Mouse (Mus musculus) embryonic facial prominence, embryonic 10.5 days (tissue): ENCODE measurements around the gene Dscam. TPM values are rescaled to one million over a fixed set of nuclear protein-coding genes. Genes with fewer than 3 reads are reported as not detected.

Experiments used
- DNase-seq: peaks from one replicate; pipeline ENCODE4 v3.0.0-alpha.2; 2017; ENCODE audit warnings: low spot score
- H3K27ac ChIP-seq: fragments of 300-500 bp; sonication (generic); replicated peaks from 2 replicates; pipeline ENCODE4 v1.5.1; 2016; ENCODE audit warnings: mild to moderate bottlenecking
- H3K27me3 ChIP-seq: fragments of 300-500 bp; sonication (generic); replicated peaks from 2 replicates; pipeline ENCODE4 v1.6.1; 2016; ENCODE audit warnings: low read depth, mild to moderate bottlenecking; ENCODE audit not compliant: poor library complexity, severe bottlenecking
- H3K36me3 ChIP-seq: fragments of 300-500 bp; sonication (generic); replicated peaks from 2 replicates; pipeline ENCODE4 v1.6.1; 2016; ENCODE audit warnings: mild to moderate bottlenecking, moderate library complexity
- H3K4me1 ChIP-seq: fragments of 300-500 bp; sonication (generic); 2 replicates; pipeline ENCODE4 v1.6.1; 2016
- H3K4me3 ChIP-seq: fragments of 300-500 bp; sonication (generic); 2 replicates; pipeline ENCODE4 v1.5.1; 2016; ENCODE audit warnings: mild to moderate bottlenecking, moderate library complexity
- H3K9me3 ChIP-seq: fragments of 300-500 bp; sonication (generic); 2 replicates; pipeline ENCODE4 v1.6.1; 2016; ENCODE audit warnings: mild to moderate bottlenecking
- WGBS: fragments of 180-500 bp; shearing (Covaris S2); methylation state at CpG from one replicate; pipeline ENCODE4 v1.1.7; 2016; 5-methylcytosine and 5-hydroxymethylcytosine counted together
- polyA plus RNA-seq: library from polyadenylated mRNA; unstranded; fragments of >200 nt; fragmentation: Nextera tagmentation; extraction: Ambion mirVana; gene quantifications from 2 replicates; pipeline ENCODE4 v1.2.1, GENCODE M21; 2016

Gene Dscam
- polyA plus RNA-seq, 1 experiment from 2014 or later: 0.25 TPM

- 84% methylated on average over 5 of the region's 5 CpGs for WGBS
Measured at GRCm38 (mm10) chr16:96669706-96670105, 500.8 kb downstream of the Dscam start.

GRCm38 (mm10) chr16:96668478-96668877 is 502.1 kb downstream of the Dscam start:
- Histone ChIP-seq H3K9me3 (no peaks in the 10 kb centered on the region), H3K4me3 (no peak overlapping the region), H3K36me3 (no peaks in the 10 kb centered on the region), H3K27ac (no peak overlapping the region), H3K27me3 (peaks cover 4% of the 10 kb centered on the region; the same call in 1 of the 2 replicates), H3K4me1 (no peaks in the 10 kb centered on the region)
- 94% methylated on average over 1 of the region's 1 CpGs for WGBS
- DNase-seq: no peak

More at GRCm38 (mm10) chr16:96669706-96670105, 500.8 kb downstream of the Dscam start:
- Histone ChIP-seq H3K4me1 (no peaks in the 10 kb centered on the region), H3K36me3 (no peaks in the 10 kb centered on the region), H3K27me3 (peaks cover 4% of the 10 kb centered on the region; the same call in 1 of the 2 replicates), H3K4me3 (no peak overlapping the region), H3K27ac (no peak overlapping the region), H3K9me3 (no peaks in the 10 kb centered on the region)
- DNase-seq: no peak

GRCm38 (mm10) chr16:96661073-96661472 is 509.5 kb downstream of the Dscam start:
- no peak overlapping the region for H3K4me3 ChIP-seq
- H3K27me3 ChIP-seq: no peaks in the 10 kb centered on the region
- DNase-seq: no peak
- no peak overlapping the region for H3K27ac ChIP-seq
- no peaks in the 10 kb centered on the region for H3K36me3 ChIP-seq
- no peaks in the 10 kb centered on the region for H3K4me1 ChIP-seq
- no peaks in the 10 kb centered on the region for H3K9me3 ChIP-seq
- WGBS: 83% methylated on average over 3 of the region's 3 CpGs

DNA sequence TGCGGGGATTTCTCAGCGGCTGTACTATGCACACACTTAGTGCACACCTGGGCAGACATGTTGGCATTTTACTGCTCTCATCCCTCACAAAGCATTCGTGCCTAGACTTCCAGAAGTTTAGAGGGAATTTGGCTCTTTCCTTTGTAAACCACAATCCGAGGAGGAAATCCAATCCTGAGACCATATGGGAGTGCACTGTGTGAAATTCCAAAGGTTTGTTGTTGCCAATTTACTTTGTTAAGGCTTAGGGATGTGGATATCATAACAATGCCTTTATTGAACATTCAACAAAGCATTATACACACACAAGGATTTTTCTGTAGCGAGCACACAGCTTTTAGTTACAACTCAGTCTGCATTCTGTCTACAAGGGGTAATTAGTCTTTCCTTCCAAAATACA is 511.3 kb downstream of the Dscam start:
- Histone ChIP-seq H3K4me3 (no peak overlapping the region), H3K36me3 (no peaks in the 10 kb centered on the region), H3K4me1 (no peaks in the 10 kb centered on the region), H3K9me3 (no peaks in the 10 kb centered on the region), H3K27ac (no peak overlapping the region), H3K27me3 (no peaks in the 10 kb centered on the region)
- DNase-seq: no peak
- WGBS: 70% methylated on average over 5 of the region's 5 CpGs

GRCm38 (mm10) chr16:96655548-96655947 is 515.0 kb downstream of the Dscam start:
- H3K4me3 ChIP-seq: no peak overlapping the region
- DNase-seq: no peak
- 90% methylated on average over 4 of the region's 4 CpGs for WGBS

DNA sequence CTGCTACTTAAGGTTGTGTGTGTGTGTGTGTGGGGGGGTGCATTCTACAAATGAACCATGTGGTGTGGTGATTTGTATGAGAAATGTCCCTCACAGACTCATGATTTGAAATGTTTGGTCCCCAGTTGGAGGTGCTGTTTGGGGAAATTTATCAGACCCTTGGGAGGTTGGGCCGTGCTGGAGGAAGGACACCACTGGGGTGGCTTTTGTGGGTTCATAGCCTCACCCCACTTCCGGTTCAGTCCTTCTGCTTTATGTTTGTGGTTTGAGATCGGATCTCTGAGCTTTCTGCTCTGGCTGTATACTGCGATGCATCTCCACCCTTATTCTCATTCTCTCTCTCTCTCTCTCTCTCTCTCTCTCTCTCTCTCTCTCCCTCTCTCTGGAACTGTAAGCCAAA is 516.5 kb downstream of the Dscam start:
- H3K4me3 ChIP-seq: no peak overlapping the region
- H3K27me3 ChIP-seq: no peaks in the 10 kb centered on the region
- H3K4me1 ChIP-seq: no peaks in the 10 kb centered on the region
- no peak overlapping the region for H3K27ac ChIP-seq
- no peak for DNase-seq
- WGBS: 90% methylated on average over 4 of the region's 4 CpGs
- H3K36me3 ChIP-seq: no peaks in the 10 kb centered on the region
- H3K9me3 ChIP-seq: no peaks in the 10 kb centered on the region

More at GRCm38 (mm10) chr16:96655548-96655947, 515.0 kb downstream of the Dscam start:
- no peaks in the 10 kb centered on the region for H3K9me3 ChIP-seq
- no peaks in the 10 kb centered on the region for H3K36me3 ChIP-seq
- H3K27ac ChIP-seq: no peak overlapping the region
- no peaks in the 10 kb centered on the region for H3K27me3 ChIP-seq
- H3K4me1 ChIP-seq: no peaks in the 10 kb centered on the region

DNA sequence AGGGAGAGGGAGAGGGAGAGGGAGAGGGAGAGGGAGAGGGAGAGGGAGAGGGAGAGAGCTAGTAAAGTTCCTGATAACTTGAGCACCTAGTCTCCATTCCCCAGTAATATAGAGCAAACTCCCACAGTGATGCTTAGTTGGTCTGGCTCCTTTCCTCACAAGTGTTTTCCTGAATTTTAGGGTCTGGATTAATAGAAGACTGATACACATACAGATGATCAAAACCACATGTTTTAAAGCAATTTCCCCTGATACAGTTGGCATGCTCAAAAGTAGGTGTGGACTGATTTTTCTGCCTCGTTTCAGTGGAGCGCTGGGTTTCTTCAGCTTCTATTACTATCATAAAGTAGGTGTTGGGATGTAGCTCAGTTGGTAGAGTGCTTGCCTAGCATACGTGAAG is 519.1 kb downstream of the Dscam start:
- peaks cover 6% of the 10 kb centered on the region; the same call in 1 of the 2 replicates for H3K4me1 ChIP-seq
- H3K27ac ChIP-seq: no peak overlapping the region
- no peak overlapping the region for H3K4me3 ChIP-seq
- no peak for DNase-seq
- no peaks in the 10 kb centered on the region for H3K36me3 ChIP-seq
- no peaks in the 10 kb centered on the region for H3K27me3 ChIP-seq
- 86% methylated on average over 3 of the region's 3 CpGs for WGBS
- no peaks in the 10 kb centered on the region for H3K9me3 ChIP-seq

DNA sequence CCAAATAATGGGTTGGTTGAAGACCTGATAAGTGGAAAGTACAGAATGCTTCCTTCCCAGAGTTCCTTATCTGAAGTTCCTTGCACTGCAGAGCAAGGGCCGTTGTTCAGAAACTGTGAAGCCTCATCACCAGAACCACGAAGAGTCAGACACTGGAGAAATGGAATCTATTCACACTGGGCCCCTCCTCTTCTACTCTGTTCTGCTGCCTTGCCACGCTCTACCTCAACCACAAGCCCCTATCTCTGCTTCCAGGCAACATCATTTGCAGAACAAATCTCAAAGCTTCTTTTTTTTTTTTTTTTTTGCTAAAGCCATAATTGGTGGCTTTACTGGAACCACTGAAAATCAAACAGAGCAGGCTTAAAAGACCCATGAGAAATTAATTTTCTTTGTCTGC is 530.5 kb downstream of the Dscam start:
- DNase-seq: no peak
- H3K27ac ChIP-seq: no peak overlapping the region
- no peaks in the 10 kb centered on the region for H3K9me3 ChIP-seq
- H3K27me3 ChIP-seq: no peaks in the 10 kb centered on the region
- H3K4me1 ChIP-seq: no peaks in the 10 kb centered on the region
- WGBS: 83% methylated on average over 3 of the region's 3 CpGs
- H3K36me3 ChIP-seq: no peaks in the 10 kb centered on the region
- no peak overlapping the region for H3K4me3 ChIP-seq

DNA sequence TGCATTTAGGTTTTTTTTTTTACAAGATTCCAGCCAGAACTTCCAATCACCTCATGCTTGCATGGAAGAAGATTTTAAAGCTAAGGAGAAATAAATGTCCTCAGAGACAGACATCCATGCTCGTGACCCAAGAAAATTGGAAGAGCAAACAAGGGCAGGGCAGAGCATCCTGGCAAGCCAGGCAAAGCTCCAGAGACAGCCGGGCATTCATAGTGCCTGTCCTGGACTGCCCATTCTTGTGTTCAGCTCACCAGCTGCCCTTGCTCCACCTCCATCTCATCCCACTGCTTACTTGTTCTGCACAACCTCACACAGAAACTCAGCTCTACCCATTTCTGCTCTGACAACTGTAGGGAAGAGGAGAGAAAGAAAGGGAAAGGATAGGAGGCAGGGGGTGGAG is 534.6 kb downstream of the Dscam start:
- Histone ChIP-seq H3K27me3 (no peaks in the 10 kb centered on the region), H3K4me1 (no peaks in the 10 kb centered on the region), H3K9me3 (no peaks in the 10 kb centered on the region), H3K27ac (no peak overlapping the region), H3K36me3 (no peaks in the 10 kb centered on the region), H3K4me3 (no peak overlapping the region)
- WGBS: 77% methylated on average over 2 of the region's 2 CpGs
- no peak for DNase-seq

DNA sequence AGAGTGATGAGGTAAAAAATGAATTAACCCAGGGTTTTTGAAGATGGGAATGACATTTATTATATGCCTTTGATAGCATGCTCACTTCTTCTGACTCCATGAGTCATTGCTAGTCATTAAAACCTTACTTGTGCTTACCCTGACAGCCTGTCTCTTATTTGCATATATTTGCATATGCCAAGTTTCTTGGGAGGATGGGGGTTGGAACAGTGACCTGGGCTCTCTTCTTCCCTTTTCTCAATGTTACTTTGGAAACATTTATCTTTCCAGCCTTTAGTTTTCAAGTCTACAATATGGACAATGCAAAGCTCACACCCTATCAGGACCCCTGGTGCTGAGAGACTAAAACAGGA is 535.8 kb downstream of the Dscam start:
- Histone ChIP-seq H3K27me3 (no peaks in the 10 kb centered on the region), H3K36me3 (no peaks in the 10 kb centered on the region), H3K4me1 (no peaks in the 10 kb centered on the region), H3K9me3 (no peaks in the 10 kb centered on the region), H3K27ac (no peak overlapping the region), H3K4me3 (no peak overlapping the region)
- no peak for DNase-seq

DNA sequence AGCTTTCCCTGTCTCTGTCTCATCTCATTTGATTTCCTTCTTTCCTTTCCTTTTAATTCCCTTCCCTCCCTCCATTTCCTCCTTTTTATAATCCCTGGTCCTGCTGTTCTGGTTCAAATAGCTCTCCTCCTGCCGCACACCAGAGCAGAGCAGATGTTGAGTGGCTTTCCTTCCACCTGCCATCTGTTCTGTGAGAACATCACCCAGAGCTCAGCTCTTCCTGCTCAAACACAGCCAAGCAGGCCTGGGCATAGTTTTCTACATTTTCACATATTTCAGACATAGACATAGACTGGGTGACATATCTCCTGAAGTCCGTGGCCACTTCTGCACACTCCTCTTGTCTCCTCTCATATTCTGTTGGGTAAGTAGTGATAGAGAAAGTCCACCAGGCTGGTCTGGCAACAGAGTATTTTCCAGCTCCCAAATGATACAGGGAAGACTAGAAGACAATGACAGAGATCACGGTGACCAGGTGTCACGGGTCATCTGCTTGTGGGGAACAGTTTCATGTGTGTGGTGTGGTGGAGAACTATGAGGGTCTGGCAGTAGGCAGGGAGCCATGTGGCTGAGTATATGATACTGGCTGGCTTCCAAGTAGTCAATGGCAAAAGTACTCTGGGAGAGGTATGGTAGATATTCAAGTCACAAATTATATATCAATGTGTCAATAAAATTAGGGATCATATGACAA is 536.3 kb downstream of the Dscam start:
- DNase-seq: no peak

DNA sequence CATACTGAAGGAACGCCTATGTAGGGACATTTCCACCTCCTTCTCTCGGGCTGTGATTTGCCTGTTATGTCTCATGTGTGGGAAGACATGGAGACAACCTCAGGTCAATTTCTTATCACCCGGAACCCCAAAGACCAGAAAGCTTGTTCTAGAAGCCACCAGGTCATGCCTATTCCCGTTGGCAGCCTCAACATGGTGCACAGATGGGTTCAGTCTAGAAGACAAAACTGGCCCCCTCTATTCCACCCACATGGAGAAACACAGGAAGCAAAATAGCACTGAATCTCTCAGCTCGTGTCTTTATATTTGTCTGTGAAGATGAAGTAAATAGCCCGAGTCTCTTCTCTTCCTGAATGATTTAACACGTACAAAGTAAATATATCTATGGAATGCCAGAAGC is 540.3 kb downstream of the Dscam start:
- no peaks in the 10 kb centered on the region for H3K9me3 ChIP-seq
- no peak overlapping the region for H3K4me3 ChIP-seq
- no peak for DNase-seq
- WGBS: 82% methylated on average over 7 of the region's 7 CpGs
- H3K27me3 ChIP-seq: no peaks in the 10 kb centered on the region
- H3K27ac ChIP-seq: no peak overlapping the region
- no peaks in the 10 kb centered on the region for H3K36me3 ChIP-seq
- no peaks in the 10 kb centered on the region for H3K4me1 ChIP-seq

More for the DNA sequence above, 536.3 kb downstream of the Dscam start:
- WGBS: 88% methylated on average over 4 of the region's 4 CpGs
- no peaks in the 10 kb centered on the region for H3K27me3 ChIP-seq
- no peaks in the 10 kb centered on the region for H3K4me1 ChIP-seq
- no peaks in the 10 kb centered on the region for H3K36me3 ChIP-seq
- H3K4me3 ChIP-seq: no peak overlapping the region
- no peaks in the 10 kb centered on the region for H3K9me3 ChIP-seq
- no peak overlapping the region for H3K27ac ChIP-seq

DNA sequence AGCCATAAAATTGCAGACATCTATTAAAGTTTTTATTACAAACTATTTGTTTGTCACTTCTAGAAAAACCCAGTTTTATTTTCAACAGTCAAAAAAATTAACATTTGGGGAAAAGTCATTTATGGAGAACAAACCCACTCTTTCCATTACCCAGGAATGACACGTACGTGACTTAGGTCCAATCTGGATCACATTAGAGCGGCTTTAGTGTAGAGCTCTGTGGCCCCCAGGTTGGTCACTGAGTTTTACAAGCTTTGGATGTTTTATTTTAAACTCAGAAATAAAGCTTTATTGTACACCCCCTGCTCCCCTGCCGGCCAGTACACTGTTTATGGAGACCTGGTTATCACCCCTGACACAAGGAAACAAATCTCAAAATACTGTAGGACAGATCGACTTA is 540.9 kb downstream of the Dscam start:
- DNase-seq: no peak
- WGBS: 81% methylated on average over 5 of the region's 5 CpGs
- no peaks in the 10 kb centered on the region for H3K4me1 ChIP-seq
- no peak overlapping the region for H3K4me3 ChIP-seq
- no peaks in the 10 kb centered on the region for H3K9me3 ChIP-seq
- no peak overlapping the region for H3K27ac ChIP-seq
- H3K27me3 ChIP-seq: no peaks in the 10 kb centered on the region
- no peaks in the 10 kb centered on the region for H3K36me3 ChIP-seq
